Mouse (Mus musculus) lung, embryonic 16.5 days (tissue): Measurements from ENCODE around the gene Helb. TPM values are rescaled to one million over a fixed set of nuclear protein-coding genes. Genes with fewer than 3 reads are reported as not detected.

ENCODE experiments used
- ATAC-seq: fragments of 200-750 bp; cut with Nextera tagmentation; 2 replicates; pipeline ENCODE4 v1.8.0; 2017; ENCODE audit warnings: low read depth, mild to moderate bottlenecking, moderate library complexity
- H3K27ac ChIP-seq: fragments of 300-500 bp; sonication (generic); 2 replicates; pipeline ENCODE4 v1.5.1; 2014; ENCODE audit warnings: mild to moderate bottlenecking, control low read depth, low read length
- H3K27me3 ChIP-seq: fragments of 300-500 bp; sonication (generic); 2 replicates; pipeline ENCODE4 v1.6.1; 2014; ENCODE audit warnings: low read depth, low read length, mixed read lengths; ENCODE audit not compliant: control insufficient read depth, insufficient read depth
- H3K36me3 ChIP-seq: fragments of 300-500 bp; sonication (generic); 2 replicates; pipeline ENCODE4 v1.6.1; 2014; ENCODE audit warnings: low read length; ENCODE audit not compliant: control insufficient read depth, insufficient read depth
- H3K4me1 ChIP-seq: fragments of 300-500 bp; sonication (generic); replicated peaks from 2 replicates; pipeline ENCODE4 v1.6.1; 2014; ENCODE audit warnings: low read length, mixed read lengths; ENCODE audit not compliant: control insufficient read depth, insufficient read depth
- H3K4me2 ChIP-seq: fragments of 300-500 bp; sonication (generic); 2 replicates; pipeline ENCODE4 v1.6.1; 2014; ENCODE audit warnings: low read depth, low read length, control low read depth
- H3K4me3 ChIP-seq: fragments of 300-500 bp; sonication (generic); 2 replicates; pipeline ENCODE4 v1.5.1; 2014; ENCODE audit warnings: mild to moderate bottlenecking, low read length, control low read depth
- H3K9ac ChIP-seq: fragments of 300-500 bp; sonication (generic); 2 replicates; pipeline ENCODE4 v1.6.1; 2014; ENCODE audit warnings: low read length, control low read depth
- H3K9me3 ChIP-seq: fragments of 300-500 bp; sonication (generic); 2 replicates; pipeline ENCODE4 v1.6.1; 2016; ENCODE audit warnings: low read length; ENCODE audit not compliant: control insufficient read depth
- WGBS: fragments of 180-500 bp; shearing (Covaris S2); extraction: QIAGEN DNeasy Blood & Tissue Kit; methylation state at CpG from one replicate; pipeline ENCODE4 v1.1.7; 2014; 5-methylcytosine and 5-hydroxymethylcytosine counted together
- polyA plus RNA-seq: library from polyadenylated mRNA; unstranded; fragments of >200 nt; fragmentation: Nextera tagmentation; extraction: Ambion mirVana; gene quantifications from 2 replicates; pipeline ENCODE4 v1.2.1, GENCODE M21; 2015

The Helb gene
- polyA plus RNA-seq: 6.1 TPM in 2 replicates

- Histone ChIP-seq H3K9ac (peak within 1 kb of the TSS; percentile 63), H3K4me1 (peaks cover 3% of the 10 kb centered on the region; the same call in 1 of the 2 replicates), H3K4me2 (peak within 1 kb of the TSS; percentile 79), H3K4me3 (peak within 1 kb of the TSS; percentile 58), H3K27ac (0 out of 2 replicates have a peak within 1 kb of the TSS, but pooled peaks have one; percentile 13), H3K36me3 (0 out of 2 replicates have a peak, but pooled peaks cover 2% of the 10 kb centered on the region), H3K27me3 (no peaks in the 10 kb centered on the region), H3K9me3 (no peaks in the 10 kb centered on the region)
- under 1% methylated on average over 55 of the region's 55 CpGs for WGBS
- ATAC-seq: peak; percentile 100
Observed at GRCm38 (mm10) chr10:120112507-120113396, at the start of gene Helb. Gene Helb, minus strand, starts transcription at chr10:120112987.

GRCm38 (mm10) chr10:120160533-120160932 lies 47.7 kb upstream of the Helb start:
- Histone ChIP-seq H3K4me2 (no peak overlapping the region), H3K27ac (no peak overlapping the region), H3K4me1 (no peaks in the 10 kb centered on the region), H3K9me3 (no peaks in the 10 kb centered on the region), H3K36me3 (no peaks in the 10 kb centered on the region), H3K4me3 (no peak overlapping the region), H3K27me3 (no peaks in the 10 kb centered on the region), H3K9ac (no peak overlapping the region)
- ATAC-seq: no peak
- 78% methylated on average over 9 of the region's 9 CpGs for WGBS

- WGBS: 75% methylated on average over 2 of the region's 2 CpGs
Observed at GRCm38 (mm10) chr10:120153911-120154310, 41.1 kb upstream of the Helb start.

GRCm38 (mm10) chr10:120151672-120152071 lies 38.9 kb upstream of the Helb start:
- no peak overlapping the region for H3K27ac ChIP-seq
- no peaks in the 10 kb centered on the region for H3K27me3 ChIP-seq
- H3K4me2 ChIP-seq: no peak overlapping the region
- no peaks in the 10 kb centered on the region for H3K9me3 ChIP-seq
- no peaks in the 10 kb centered on the region for H3K4me1 ChIP-seq
- no peaks in the 10 kb centered on the region for H3K36me3 ChIP-seq
- ATAC-seq: no peak
- H3K4me3 ChIP-seq: no peak overlapping the region
- 88% methylated on average over 7 of the region's 7 CpGs for whole genome bisulfite sequencing
- H3K9ac ChIP-seq: no peak overlapping the region

More at GRCm38 (mm10) chr10:120153911-120154310, 41.1 kb upstream of the Helb start:
- no peak overlapping the region for H3K9ac ChIP-seq
- no peaks in the 10 kb centered on the region for H3K4me1 ChIP-seq
- H3K36me3 ChIP-seq: no peaks in the 10 kb centered on the region
- H3K4me2 ChIP-seq: no peak overlapping the region
- no peaks in the 10 kb centered on the region for H3K9me3 ChIP-seq
- no peak overlapping the region for H3K4me3 ChIP-seq
- no peak for ATAC-seq
- H3K27ac ChIP-seq: no peak overlapping the region
- H3K27me3 ChIP-seq: no peaks in the 10 kb centered on the region

GRCm38 (mm10) chr10:120140916-120141516 lies 28.2 kb upstream of the Helb start:
- Histone ChIP-seq H3K4me1 (peaks cover 2% of the 10 kb centered on the region), H3K36me3 (no peaks in the 10 kb centered on the region), H3K9me3 (no peaks in the 10 kb centered on the region), H3K9ac (no peak overlapping the region), H3K4me3 (no peak overlapping the region), H3K27ac (no peak overlapping the region), H3K27me3 (no peaks in the 10 kb centered on the region), H3K4me2 (0 out of 2 replicates have a peak overlapping the region, but pooled peaks have one; percentile 10)
- no peak for ATAC-seq
- WGBS: 48% methylated on average over 10 of the region's 10 CpGs

GRCm38 (mm10) chr10:120140193-120140592 lies 27.4 kb upstream of the Helb start:
- Histone ChIP-seq H3K9ac (no peak overlapping the region), H3K27me3 (no peaks in the 10 kb centered on the region), H3K27ac (no peak overlapping the region), H3K36me3 (no peaks in the 10 kb centered on the region), H3K4me2 (no peak overlapping the region), H3K9me3 (no peaks in the 10 kb centered on the region), H3K4me3 (no peak overlapping the region), H3K4me1 (peaks cover 2% of the 10 kb centered on the region)
- WGBS: 49% methylated on average over 4 of the region's 4 CpGs
- ATAC-seq: no peak

- Histone ChIP-seq H3K9me3 (no peaks in the 10 kb centered on the region), H3K27ac (no peak overlapping the region), H3K4me3 (no peak overlapping the region), H3K4me1 (no peaks in the 10 kb centered on the region; the same call in 1 of the 2 replicates), H3K9ac (no peak overlapping the region), H3K27me3 (no peaks in the 10 kb centered on the region), H3K36me3 (no peaks in the 10 kb centered on the region), H3K4me2 (no peak overlapping the region)
- ATAC-seq: peak; percentile 41; the same call in 1 of the 2 replicates
- 71% methylated on average over 12 of the region's 12 CpGs for WGBS
Observed at GRCm38 (mm10) chr10:120136020-120136562, 23.3 kb upstream of the Helb start.

- 43% methylated on average over 11 of the region's 11 CpGs for WGBS
- Histone ChIP-seq H3K36me3 (no peaks in the 10 kb centered on the region), H3K27me3 (no peaks in the 10 kb centered on the region; the same call in 1 of the 2 replicates), H3K4me2 (no peak overlapping the region), H3K4me3 (no peak overlapping the region), H3K27ac (no peak overlapping the region), H3K4me1 (0 out of 2 replicates have a peak, but pooled peaks cover under 1% of the 10 kb centered on the region), H3K9me3 (no peaks in the 10 kb centered on the region), H3K9ac (no peak overlapping the region)
- ATAC-seq: no peak
Observed at GRCm38 (mm10) chr10:120133697-120134096, 20.9 kb upstream of the Helb start.

- no peak overlapping the region for H3K9ac ChIP-seq
- H3K36me3 ChIP-seq: no peaks in the 10 kb centered on the region
- 60% methylated on average over 16 of the region's 16 CpGs for WGBS
- H3K4me2 ChIP-seq: no peak overlapping the region
- H3K27ac ChIP-seq: no peak overlapping the region
- H3K27me3 ChIP-seq: no peaks in the 10 kb centered on the region; the same call in 1 of the 2 replicates
- 0 out of 2 replicates have a peak, but pooled peaks cover 3% of the 10 kb centered on the region for H3K4me1 ChIP-seq
- ATAC-seq: no peak
- no peak overlapping the region for H3K4me3 ChIP-seq
- H3K9me3 ChIP-seq: no peaks in the 10 kb centered on the region
Observed at GRCm38 (mm10) chr10:120130621-120131020, 17.8 kb upstream of the Helb start.
